Mouse (Mus musculus) hindbrain, embryonic 16.5 days (tissue): ENCODE results near the gene Pepd. TPM values are rescaled to one million over a fixed set of nuclear protein-coding genes. Genes with fewer than 3 reads are reported as not detected.

Experiments
- ATAC-seq: fragments of 200-750 bp; cut with Nextera tagmentation; 2 replicates; pipeline ENCODE4 v1.8.0; 2017; ENCODE audit warnings: moderate TSS enrichment, moderate library complexity
- H3K27ac ChIP-seq: fragments of 300-500 bp; sonication (generic); 2 replicates; pipeline ENCODE4 v1.5.1; 2014; ENCODE audit warnings: low read depth, mild to moderate bottlenecking, control low read depth, low read length, moderate library complexity
- H3K27me3 ChIP-seq: fragments of 300-500 bp; sonication (generic); replicated peaks from 2 replicates; pipeline ENCODE4 v1.6.1; 2014; ENCODE audit warnings: low read length; ENCODE audit not compliant: control insufficient read depth, insufficient read depth
- H3K36me3 ChIP-seq: fragments of 300-500 bp; sonication (generic); 2 replicates; pipeline ENCODE4 v1.6.1; 2014; ENCODE audit warnings: mild to moderate bottlenecking, low read length, moderate library complexity, mixed read lengths; ENCODE audit not compliant: control insufficient read depth, insufficient read depth
- H3K4me1 ChIP-seq: fragments of 300-500 bp; sonication (generic); 2 replicates; pipeline ENCODE4 v1.6.1; 2014; ENCODE audit warnings: low read depth, low read length; ENCODE audit not compliant: control insufficient read depth, insufficient read depth
- H3K4me2 ChIP-seq: fragments of 300-500 bp; sonication (generic); 2 replicates; pipeline ENCODE4 v1.6.1; 2014; ENCODE audit warnings: mild to moderate bottlenecking, low read length, control low read depth, moderate library complexity
- H3K4me3 ChIP-seq: fragments of 300-500 bp; sonication (generic); 2 replicates; pipeline ENCODE4 v1.5.1; 2014; ENCODE audit warnings: mild to moderate bottlenecking, low read length, control low read depth, moderate library complexity
- H3K9ac ChIP-seq: fragments of 300-500 bp; sonication (generic); 2 replicates; pipeline ENCODE4 v1.6.1; 2014; ENCODE audit warnings: low read depth, mild to moderate bottlenecking, control low read depth, low read length, moderate library complexity
- H3K9me3 ChIP-seq: fragments of 300-500 bp; sonication (generic); 2 replicates; pipeline ENCODE4 v1.6.1; 2014; ENCODE audit warnings: mild to moderate bottlenecking, low read length, moderate library complexity; ENCODE audit not compliant: control insufficient read depth
- WGBS: fragments of 180-500 bp; shearing (Covaris S2); extraction: QIAGEN DNeasy Blood & Tissue Kit; methylation state at CpG from one replicate; pipeline ENCODE4 v1.1.7; 2014; 5-methylcytosine and 5-hydroxymethylcytosine counted together
- polyA plus RNA-seq: library from polyadenylated mRNA; unstranded; fragments of >200 nt; fragmentation: Nextera tagmentation; extraction: Ambion mirVana; gene quantifications from 2 replicates; pipeline ENCODE4 v1.2.1, GENCODE M21; 2015

Gene Pepd
- polyA plus RNA-seq, 1 experiment from 2014 or later = 69.5 TPM

GRCm38 (mm10) chr7:34985216-34985615, 73.0 kb downstream of the Pepd start:
- Histone ChIP-seq H3K27me3 (no peaks in the 10 kb centered on the region), H3K9me3 (no peaks in the 10 kb centered on the region), H3K4me2 (no peak overlapping the region), H3K9ac (no peak overlapping the region), H3K27ac (no peak overlapping the region), H3K4me3 (no peak overlapping the region), H3K4me1 (peaks cover 11% of the 10 kb centered on the region), H3K36me3 (no peaks in the 10 kb centered on the region)
- ATAC-seq = no peak
- WGBS = 88% methylated on average over 9 of the region's 9 CpGs

- H3K9me3 ChIP-seq = no peaks in the 10 kb centered on the region
Measured at GRCm38 (mm10) chr7:34985646-34986045, 73.5 kb downstream of the Pepd start.

GRCm38 (mm10) chr7:34986575-34987150, 74.5 kb downstream of the Pepd start:
- H3K27ac ChIP-seq = no peak overlapping the region
- peaks cover 11% of the 10 kb centered on the region for H3K4me1 ChIP-seq
- H3K27me3 ChIP-seq = no peaks in the 10 kb centered on the region
- H3K4me3 ChIP-seq = no peak overlapping the region
- H3K36me3 ChIP-seq = no peaks in the 10 kb centered on the region
- no peak overlapping the region for H3K4me2 ChIP-seq
- no peak overlapping the region for H3K9ac ChIP-seq
- 35% methylated on average over 7 of the region's 7 CpGs for WGBS
- no peaks in the 10 kb centered on the region for H3K9me3 ChIP-seq
- ATAC-seq = 0 out of 2 replicates have a peak, but pooled peaks have one; percentile 21

More at GRCm38 (mm10) chr7:34985646-34986045, 73.5 kb downstream of the Pepd start:
- Histone ChIP-seq H3K36me3 (no peaks in the 10 kb centered on the region), H3K27me3 (no peaks in the 10 kb centered on the region), H3K27ac (no peak overlapping the region), H3K9ac (no peak overlapping the region), H3K4me2 (no peak overlapping the region), H3K4me1 (peaks cover 11% of the 10 kb centered on the region), H3K4me3 (no peak overlapping the region)
- ATAC-seq = no peak

GRCm38 (mm10) chr7:34987258-34987657, 75.1 kb downstream of the Pepd start:
- H3K27ac ChIP-seq = no peak overlapping the region
- no peaks in the 10 kb centered on the region for H3K9me3 ChIP-seq
- no peak overlapping the region for H3K4me2 ChIP-seq
- no peak overlapping the region for H3K4me3 ChIP-seq
- H3K27me3 ChIP-seq = no peaks in the 10 kb centered on the region
- no peak overlapping the region for H3K9ac ChIP-seq
- no peak for ATAC-seq
- 53% methylated on average over 6 of the region's 6 CpGs for WGBS
- no peaks in the 10 kb centered on the region for H3K36me3 ChIP-seq
- H3K4me1 ChIP-seq = peaks cover 11% of the 10 kb centered on the region

- Histone ChIP-seq H3K4me3 (no peak overlapping the region), H3K9ac (no peak overlapping the region; the same call in 1 of the 2 replicates), H3K4me2 (no peak overlapping the region), H3K4me1 (peaks cover 11% of the 10 kb centered on the region), H3K36me3 (no peaks in the 10 kb centered on the region), H3K9me3 (no peaks in the 10 kb centered on the region), H3K27ac (peak overlapping the region; percentile 44; the same call in 1 of the 2 replicates), H3K27me3 (no peaks in the 10 kb centered on the region)
- WGBS = 61% methylated on average over 3 of the region's 3 CpGs
- peak; percentile 74 for ATAC-seq
Measured at GRCm38 (mm10) chr7:34988488-34988887, 76.3 kb downstream of the Pepd start.

GRCm38 (mm10) chr7:34991731-34992246, 79.6 kb downstream of the Pepd start:
- no peak overlapping the region for H3K9ac ChIP-seq
- H3K27ac ChIP-seq = no peak overlapping the region
- no peak overlapping the region for H3K4me3 ChIP-seq
- no peak overlapping the region for H3K4me2 ChIP-seq
- no peaks in the 10 kb centered on the region for H3K36me3 ChIP-seq
- H3K4me1 ChIP-seq = peaks cover 7% of the 10 kb centered on the region
- no peak for ATAC-seq
- WGBS = 84% methylated on average over 6 of the region's 6 CpGs
- no peaks in the 10 kb centered on the region for H3K27me3 ChIP-seq
- no peaks in the 10 kb centered on the region for H3K9me3 ChIP-seq

- Histone ChIP-seq H3K27me3 (no peaks in the 10 kb centered on the region), H3K4me2 (no peak overlapping the region), H3K9me3 (no peaks in the 10 kb centered on the region), H3K27ac (no peak overlapping the region), H3K36me3 (no peaks in the 10 kb centered on the region), H3K4me1 (peaks cover 7% of the 10 kb centered on the region), H3K9ac (no peak overlapping the region), H3K4me3 (no peak overlapping the region)
- 95% methylated on average over 3 of the region's 3 CpGs for WGBS
- ATAC-seq = no peak
Measured at GRCm38 (mm10) chr7:34992766-34993165, 80.6 kb downstream of the Pepd start.

- WGBS = 72% methylated on average over 7 of the region's 7 CpGs
- H3K4me1 ChIP-seq = no peaks in the 10 kb centered on the region
- no peak for ATAC-seq
- H3K9me3 ChIP-seq = no peaks in the 10 kb centered on the region
- no peaks in the 10 kb centered on the region for H3K36me3 ChIP-seq
- no peak overlapping the region for H3K9ac ChIP-seq
- H3K4me3 ChIP-seq = no peak overlapping the region
- H3K27ac ChIP-seq = no peak overlapping the region
- H3K4me2 ChIP-seq = no peak overlapping the region
- H3K27me3 ChIP-seq = no peaks in the 10 kb centered on the region
Measured at GRCm38 (mm10) chr7:34995872-34996662, 83.9 kb downstream of the Pepd start.

- H3K36me3 ChIP-seq = no peaks in the 10 kb centered on the region
- H3K9ac ChIP-seq = no peak overlapping the region
- no peak overlapping the region for H3K4me2 ChIP-seq
- ATAC-seq = no peak
- H3K4me3 ChIP-seq = no peak overlapping the region
- WGBS = 39% methylated on average over 6 of the region's 6 CpGs
- no peaks in the 10 kb centered on the region for H3K27me3 ChIP-seq
- H3K9me3 ChIP-seq = no peaks in the 10 kb centered on the region
- H3K27ac ChIP-seq = no peak overlapping the region
- H3K4me1 ChIP-seq = no peaks in the 10 kb centered on the region
Measured at GRCm38 (mm10) chr7:35000839-35001238, 88.7 kb downstream of the Pepd start.
